Mouse (Mus musculus): Measurements from ENCODE around the gene Aknad1. TPM values are rescaled to one million over a fixed set of nuclear protein-coding genes. Genes with fewer than 3 reads are reported as not detected.

The Aknad1 gene
- polyA plus RNA-seq, 1 experiment, result 0.07 TPM

DNA sequence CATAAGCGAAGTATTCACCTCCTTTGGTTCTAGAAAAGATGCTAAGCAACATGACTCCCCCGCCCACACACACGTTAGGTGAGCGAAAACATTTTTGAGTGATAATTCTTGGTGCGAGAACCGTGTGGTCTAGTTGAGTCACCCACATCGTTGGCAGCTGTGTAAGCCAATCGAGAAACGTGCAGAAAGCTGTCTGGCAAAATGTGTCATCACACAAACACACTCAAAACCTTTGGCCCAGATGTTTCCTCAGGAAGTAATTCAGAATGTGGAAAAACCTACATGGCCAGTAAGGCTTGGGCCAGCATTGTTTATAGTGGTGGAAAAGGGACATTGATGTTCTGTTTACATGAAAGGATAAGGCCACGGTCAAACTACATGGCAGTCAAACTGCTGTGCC is 28.0 kb downstream of the Aknad1 start:
- Histone ChIP-seq H3K4me1 (ENCODE audit: control insufficient read depth, insufficient read depth, insufficient read length) (no peaks in the 10 kb centered on the region), H3K4me3 (ENCODE audit: extremely low read depth, insufficient read depth, insufficient read length) (no peak overlapping the region), H3K27me3 (ENCODE audit: control insufficient read depth, insufficient read depth, low read length) (no peaks in the 10 kb centered on the region), H3K27ac (ENCODE audit: insufficient read depth, low read length) (no peak overlapping the region), H3K36me3 (ENCODE audit: control insufficient read depth, insufficient read depth, low read length) (no peaks in the 10 kb centered on the region)
- WGBS, result 30% methylated on average over 10 of the region's 10 CpGs
- no peak for DNase-seq (ENCODE audit: low read depth in 1 of 2, low spot score in 2 of 2)
- no peak for TF ChIP-seq CTCF (IDR thresholded peaks at IDR 0.05; ENCODE audit: extremely low read depth, insufficient read depth, insufficient read length, insufficient replicate concordance)

DNA sequence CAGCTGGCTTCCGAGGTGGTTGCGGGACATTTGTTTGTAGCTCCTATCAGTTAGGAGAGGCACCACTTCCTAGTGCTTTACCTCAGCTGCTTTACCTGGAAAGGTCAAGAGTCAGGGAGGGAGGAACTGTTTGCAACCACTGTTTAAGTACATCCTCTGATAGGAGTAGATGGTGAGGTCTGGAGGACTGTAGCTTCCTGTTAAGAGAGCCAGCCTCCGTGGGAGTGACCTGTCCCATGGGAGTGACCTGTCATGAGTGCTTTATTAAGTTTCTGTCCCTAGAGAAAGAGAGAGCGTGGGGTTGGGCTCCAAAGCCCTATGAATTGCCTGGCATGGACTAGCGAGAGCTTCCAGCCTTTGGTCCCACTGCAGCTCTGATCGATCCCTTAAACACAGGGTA is 30.1 kb downstream of the Aknad1 start:
- Histone ChIP-seq H3K27ac (ENCODE audit: insufficient read depth, low read length) (no peak overlapping the region), H3K36me3 (ENCODE audit: control insufficient read depth, insufficient read depth, low read length) (no peaks in the 10 kb centered on the region), H3K27me3 (ENCODE audit: control insufficient read depth, insufficient read depth, low read length) (no peaks in the 10 kb centered on the region), H3K4me3 (ENCODE audit: extremely low read depth, insufficient read depth, insufficient read length) (no peak overlapping the region), H3K4me1 (ENCODE audit: control insufficient read depth, insufficient read depth, insufficient read length) (no peaks in the 10 kb centered on the region)
- 63% methylated on average over 6 of the region's 6 CpGs for WGBS
- TF ChIP-seq CTCF (IDR thresholded peaks at IDR 0.05; ENCODE audit: extremely low read depth, insufficient read depth, insufficient read length, insufficient replicate concordance) (no peak), POLR2A (IDR thresholded peaks at IDR 0.05; ENCODE audit: low read depth, low read length) (no peak)
- DNase-seq (ENCODE audit: low read depth in 1 of 2, low spot score in 2 of 2), result no peak

DNA sequence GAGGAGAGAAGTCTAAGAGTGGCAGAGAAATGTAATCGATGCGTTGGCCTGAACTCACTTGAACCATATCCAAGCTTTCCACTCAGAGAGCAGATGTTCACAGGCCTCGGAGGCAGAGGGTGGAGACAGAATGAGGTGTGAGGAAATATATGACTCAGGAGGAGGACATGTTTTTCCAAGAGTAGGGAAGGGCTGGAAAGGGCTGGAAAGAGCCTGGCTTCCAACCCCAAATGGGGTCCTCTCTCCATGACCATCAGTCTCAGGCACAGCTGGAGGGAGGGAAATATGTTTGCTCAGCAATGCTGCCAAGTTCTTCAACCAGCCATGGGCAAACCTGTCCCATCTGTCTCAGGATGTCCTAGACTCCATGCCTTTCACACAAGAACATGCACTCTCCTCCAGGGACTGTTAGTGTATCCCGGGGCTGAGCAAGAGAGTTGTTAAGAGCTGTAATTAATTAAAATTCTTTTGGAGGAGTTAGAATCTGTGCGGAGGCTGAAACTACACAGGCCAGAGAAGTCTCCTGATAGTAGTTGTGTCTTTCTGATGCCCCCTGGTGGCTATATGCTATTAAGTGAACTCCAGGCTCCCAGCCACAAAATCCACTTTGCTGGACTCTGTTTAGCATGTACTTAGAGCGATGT is 31.4 kb downstream of the Aknad1 start:
- H3K4me3 ChIP-seq (ENCODE audit: extremely low read depth, insufficient read depth, insufficient read length), result no peak overlapping the region
- no peaks in the 10 kb centered on the region for H3K27me3 ChIP-seq (ENCODE audit: control insufficient read depth, insufficient read depth, low read length)
- H3K36me3 ChIP-seq (ENCODE audit: control insufficient read depth, insufficient read depth, low read length), result no peaks in the 10 kb centered on the region
- no peak overlapping the region for H3K27ac ChIP-seq (ENCODE audit: insufficient read depth, low read length)
- TF ChIP-seq POLR2A (IDR thresholded peaks at IDR 0.05; ENCODE audit: low read depth, low read length) (no peak), CTCF (IDR thresholded peaks at IDR 0.05; ENCODE audit: extremely low read depth, insufficient read depth, insufficient read length, insufficient replicate concordance) (peak; percentile 25; the same call in 1 of the 2 replicates)
- peak; percentile 18 to 29 for DNase-seq (ENCODE audit: low read depth in 1 of 2, low spot score in 2 of 2)
- no peaks in the 10 kb centered on the region for H3K4me1 ChIP-seq (ENCODE audit: control insufficient read depth, insufficient read depth, insufficient read length)
- WGBS, result 52% methylated on average over 6 of the region's 6 CpGs

DNA sequence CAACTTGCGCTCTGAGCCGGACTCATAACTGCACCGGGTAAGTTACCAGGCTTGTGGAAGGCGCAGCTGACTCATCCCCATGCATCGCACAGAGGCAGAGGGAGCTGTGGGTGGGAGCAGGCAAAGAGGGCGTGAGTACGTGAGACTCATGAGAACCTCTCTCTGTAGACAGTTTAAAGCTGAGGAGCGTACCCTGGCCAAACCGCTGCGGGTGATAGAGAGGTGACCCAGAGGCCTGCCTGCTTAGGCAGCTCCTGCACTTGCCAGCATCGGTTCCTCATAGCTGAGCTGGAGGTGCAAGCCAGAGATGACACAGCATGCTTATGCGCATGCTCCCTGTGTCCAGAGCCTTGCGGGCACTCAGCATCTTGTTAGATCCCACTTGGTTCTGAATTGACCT is 32.8 kb downstream of the Aknad1 start:
- Histone ChIP-seq H3K27ac (ENCODE audit: insufficient read depth, low read length) (no peak overlapping the region), H3K4me3 (ENCODE audit: extremely low read depth, insufficient read depth, insufficient read length) (no peak overlapping the region), H3K27me3 (ENCODE audit: control insufficient read depth, insufficient read depth, low read length) (no peaks in the 10 kb centered on the region), H3K36me3 (ENCODE audit: control insufficient read depth, insufficient read depth, low read length) (no peaks in the 10 kb centered on the region), H3K4me1 (ENCODE audit: control insufficient read depth, insufficient read depth, insufficient read length) (no peaks in the 10 kb centered on the region)
- 90% methylated on average over 13 of the region's 13 CpGs for WGBS
- TF ChIP-seq CTCF (IDR thresholded peaks at IDR 0.05; ENCODE audit: extremely low read depth, insufficient read depth, insufficient read length, insufficient replicate concordance) (no peak), POLR2A (IDR thresholded peaks at IDR 0.05; ENCODE audit: low read depth, low read length) (no peak)
- DNase-seq (ENCODE audit: low read depth in 1 of 2, low spot score in 2 of 2), result no peak

DNA sequence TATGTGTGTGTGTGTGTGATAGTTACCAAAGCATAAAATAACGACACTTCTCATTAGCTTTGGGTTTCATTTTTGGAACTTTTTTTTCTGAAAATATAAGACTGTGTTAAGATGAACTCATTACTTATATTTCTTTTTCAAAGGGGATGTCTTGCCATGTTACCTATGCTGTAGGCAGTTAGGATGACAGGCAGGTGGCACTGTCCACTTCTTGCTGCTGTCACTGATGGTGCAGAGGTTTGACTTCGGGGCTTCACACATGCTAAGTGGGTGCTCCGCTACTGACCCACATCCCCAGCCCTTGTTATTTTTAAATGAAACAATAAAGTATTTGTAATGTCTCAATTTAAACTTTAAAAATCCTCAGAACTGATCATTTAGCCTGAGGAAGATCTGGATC is 33.4 kb downstream of the Aknad1 start:
- TF ChIP-seq CTCF (IDR thresholded peaks at IDR 0.05; ENCODE audit: extremely low read depth, insufficient read depth, insufficient read length, insufficient replicate concordance), result no peak
- TF ChIP-seq POLR2A (IDR thresholded peaks at IDR 0.05; ENCODE audit: low read depth, low read length), result no peak
- H3K27me3 ChIP-seq (ENCODE audit: control insufficient read depth, insufficient read depth, low read length), result no peaks in the 10 kb centered on the region
- H3K36me3 ChIP-seq (ENCODE audit: control insufficient read depth, insufficient read depth, low read length), result no peaks in the 10 kb centered on the region
- DNase-seq (ENCODE audit: low read depth in 1 of 2, low spot score in 2 of 2), result no peak
- no peak overlapping the region for H3K4me3 ChIP-seq (ENCODE audit: extremely low read depth, insufficient read depth, insufficient read length)
- WGBS, result 85% methylated on average over 3 of the region's 3 CpGs
- no peak overlapping the region for H3K27ac ChIP-seq (ENCODE audit: insufficient read depth, low read length)
- H3K4me1 ChIP-seq (ENCODE audit: control insufficient read depth, insufficient read depth, insufficient read length), result no peaks in the 10 kb centered on the region

DNA sequence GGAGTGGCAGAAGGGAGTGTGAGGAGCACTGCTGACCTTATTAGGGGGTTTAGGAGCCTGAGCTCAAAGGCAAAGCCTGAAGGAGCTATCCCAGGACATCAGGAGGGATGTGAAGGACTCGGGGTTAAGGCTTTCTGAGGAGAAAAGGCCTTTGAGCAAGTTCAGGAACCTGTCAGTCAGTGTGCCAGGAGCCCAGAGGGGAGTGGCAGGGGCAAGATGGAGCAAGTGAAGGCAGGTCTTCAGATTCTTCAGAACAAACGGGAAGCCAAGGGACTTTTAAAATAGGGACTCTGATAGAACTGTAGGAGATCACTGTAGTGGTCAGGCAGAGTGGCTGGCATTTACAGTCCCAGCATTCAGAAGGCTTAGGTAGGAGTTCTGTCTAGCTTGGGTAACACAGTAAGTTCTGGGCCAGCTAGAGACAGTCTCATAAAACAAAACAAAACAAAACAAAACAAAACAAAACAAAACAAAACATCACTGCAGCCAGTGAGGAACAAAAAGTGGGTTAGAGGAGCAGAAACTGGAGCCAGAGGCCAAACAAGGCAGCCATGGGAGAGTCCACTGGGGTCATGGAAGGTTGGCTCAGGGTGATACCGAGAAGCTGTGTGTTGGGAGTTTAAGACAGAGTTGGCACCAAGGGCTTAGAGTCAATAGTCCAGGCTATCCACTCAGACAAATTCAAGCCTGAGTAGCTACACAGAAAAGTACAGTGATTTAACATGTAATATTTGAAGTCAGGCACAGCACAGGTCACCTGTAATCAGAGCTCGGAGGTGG is 39.5 kb downstream of the Aknad1 start:
- no peaks in the 10 kb centered on the region for H3K36me3 ChIP-seq (ENCODE audit: control insufficient read depth, insufficient read depth, low read length)
- no peaks in the 10 kb centered on the region for H3K4me1 ChIP-seq (ENCODE audit: control insufficient read depth, insufficient read depth, insufficient read length)
- H3K27ac ChIP-seq (ENCODE audit: insufficient read depth, low read length), result no peak overlapping the region
- H3K4me3 ChIP-seq (ENCODE audit: extremely low read depth, insufficient read depth, insufficient read length), result no peak overlapping the region
- 76% methylated on average over 4 of the region's 4 CpGs for WGBS
- no peaks in the 10 kb centered on the region for H3K27me3 ChIP-seq (ENCODE audit: control insufficient read depth, insufficient read depth, low read length)
- no peak for DNase-seq (ENCODE audit: low read depth in 1 of 2, low spot score in 2 of 2)
- TF ChIP-seq CTCF (IDR thresholded peaks at IDR 0.05; ENCODE audit: extremely low read depth, insufficient read depth, insufficient read length, insufficient replicate concordance), result no peak
- TF ChIP-seq POLR2A (IDR thresholded peaks at IDR 0.05; ENCODE audit: low read depth, low read length), result no peak

All from spleen, adult 2 months (tissue).